Mouse (Mus musculus) c-Kit-negative CD71-positive TER-119-positive erythroid progenitor cells, embryonic 14.5 days (primary cell): ENCODE data around the gene Hoxd10.

Source experiments
- DNase-seq: peaks from one replicate; pipeline ENCODE4 v3.0.0-alpha.2; 2013; ENCODE audit warnings: low read depth, low spot score

Gene Hoxd10

GRCm38 (mm10) chr2:74709465-74710419 is 18.0 kb downstream of the Hoxd10 start:
- DNase-seq = no peak

GRCm38 (mm10) chr2:74710929-74711543 is 19.3 kb downstream of the Hoxd10 start:
- DNase-seq = no peak

- no peak for DNase-seq
Observed at GRCm38 (mm10) chr2:74711721-74712621, 20.2 kb downstream of the Hoxd10 start, which contains the start of the genes Hoxd3 and Hoxd4. Gene Hoxd3 (plus strand): TSS chr2:74711927. Gene Hoxd4 (plus strand): TSS chr2:74711929.

GRCm38 (mm10) chr2:74713239-74714150 is 21.8 kb downstream of the Hoxd10 start:
- DNase-seq = no peak

- no peak for DNase-seq
Observed at GRCm38 (mm10) chr2:74714156-74714789, 22.5 kb downstream of the Hoxd10 start.

GRCm38 (mm10) chr2:74714881-74715280 is 23.2 kb downstream of the Hoxd10 start:
- no peak for DNase-seq

GRCm38 (mm10) chr2:74715504-74716241 is 23.9 kb downstream of the Hoxd10 start:
- DNase-seq = no peak

- DNase-seq = no peak
Observed at GRCm38 (mm10) chr2:74720384-74720783, 28.7 kb downstream of the Hoxd10 start.

GRCm38 (mm10) chr2:74720955-74721491 is 29.3 kb downstream of the Hoxd10 start:
- DNase-seq = no peak

GRCm38 (mm10) chr2:74721882-74722281 is 30.2 kb downstream of the Hoxd10 start:
- DNase-seq = no peak

GRCm38 (mm10) chr2:74722949-74723348 is 31.2 kb downstream of the Hoxd10 start:
- DNase-seq = no peak

- no peak for DNase-seq
Observed at GRCm38 (mm10) chr2:74724244-74725015, 32.7 kb downstream of the Hoxd10 start.

GRCm38 (mm10) chr2:74725171-74725570 is 33.4 kb downstream of the Hoxd10 start:
- no peak for DNase-seq

GRCm38 (mm10) chr2:74726551-74726950 is 34.8 kb downstream of the Hoxd10 start, which contains the start of gene Gm28230:
Gene Gm28230 (plus strand): TSS chr2:74726728.
- DNase-seq = no peak

- DNase-seq = no peak
Observed at GRCm38 (mm10) chr2:74726973-74727639, 35.4 kb downstream of the Hoxd10 start.

GRCm38 (mm10) chr2:74727640-74728302 is 36.0 kb downstream of the Hoxd10 start:
- no peak for DNase-seq

GRCm38 (mm10) chr2:74728303-74728680 is 36.6 kb downstream of the Hoxd10 start:
- DNase-seq = no peak
